Mouse (Mus musculus) adrenal gland, postnatal 10 days (tissue): ENCODE data around the gene Cdc7. TPM values are rescaled to one million over a fixed set of nuclear protein-coding genes. Genes with fewer than 3 reads are reported as not detected.

ENCODE experiments used
- DNase-seq: peaks from one replicate; pipeline ENCODE4 v3.0.0; 2021; ENCODE audit warnings: mixed read lengths
- total RNA-seq, 2 experiments: library from RNA; stranded (reverse); gene quantifications; 2 replicates each; pipeline ENCODE4 v1.2.3; 2021

The Cdc7 gene
- total RNA-seq, 2 experiments from 2014 or later, result 5.7 to 10.6 TPM

DNA sequence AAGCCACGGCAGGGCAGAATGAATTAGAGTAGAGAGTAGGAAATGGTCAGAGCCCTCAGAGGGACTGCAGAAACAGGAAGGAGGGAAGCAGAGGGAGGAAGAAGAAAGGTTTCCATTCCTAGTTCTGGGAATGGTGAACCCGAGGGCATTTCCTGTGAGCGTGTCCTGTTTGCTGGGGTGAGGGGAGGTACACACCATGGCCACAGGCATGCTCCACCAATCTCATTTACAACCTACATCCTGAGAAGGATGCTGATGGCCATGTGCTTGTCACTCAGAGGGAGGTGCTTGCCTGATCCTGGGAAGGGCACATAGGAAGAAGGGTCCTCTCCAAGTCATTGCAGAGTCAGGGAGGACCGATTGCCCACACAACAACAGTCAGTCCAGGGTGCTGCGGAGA, 59.8 kb downstream of the Cdc7 start:
- no peak for DNase-seq

GRCm38 (mm10) chr5:107025371-107025770, 61.2 kb downstream of the Cdc7 start:
- DNase-seq, result no peak

GRCm38 (mm10) chr5:107025809-107026208, 61.7 kb downstream of the Cdc7 start:
- peak; percentile 41 for DNase-seq

GRCm38 (mm10) chr5:107027616-107028015, 63.5 kb downstream of the Cdc7 start:
- DNase-seq, result no peak

DNA sequence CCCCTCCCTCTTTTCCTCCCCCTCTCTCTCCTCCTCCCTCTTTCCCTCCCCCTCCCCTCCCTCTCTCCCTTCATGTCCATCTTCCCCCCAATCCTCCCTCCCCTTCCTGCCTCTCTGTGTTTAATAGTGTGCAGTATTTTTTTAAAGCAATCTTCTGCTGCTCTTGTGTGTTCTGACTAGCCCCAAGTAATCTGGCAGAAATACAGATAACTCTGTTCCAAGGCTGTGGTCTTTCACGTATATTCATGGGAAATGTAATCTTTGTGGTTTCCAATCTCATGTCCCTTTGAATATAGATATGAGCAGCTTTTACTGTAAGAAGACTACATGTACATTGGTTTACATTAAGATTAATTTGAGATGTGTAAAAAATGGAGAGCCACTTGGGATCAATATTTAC, 64.4 kb downstream of the Cdc7 start:
- DNase-seq, result no peak

DNA sequence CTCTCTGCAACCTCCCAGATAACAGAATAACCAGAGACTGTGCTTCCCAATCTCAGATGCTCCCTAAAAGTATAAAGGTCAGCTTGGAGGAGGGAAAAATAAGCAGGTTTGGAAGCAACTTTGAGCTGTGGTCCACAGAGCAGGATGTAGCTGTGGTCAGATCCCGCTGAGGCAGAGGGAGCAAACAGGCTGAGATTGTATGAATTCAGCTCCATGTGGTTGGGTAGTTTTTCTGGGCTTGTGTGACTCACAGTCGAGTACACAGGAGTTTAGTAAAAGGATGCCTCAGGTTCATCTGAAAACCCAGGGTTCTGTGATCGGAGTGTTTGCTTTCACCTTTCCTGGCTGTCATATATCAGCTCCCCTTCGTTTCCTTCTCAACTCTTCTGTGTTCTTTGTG, 65.7 kb downstream of the Cdc7 start:
- no peak for DNase-seq

DNA sequence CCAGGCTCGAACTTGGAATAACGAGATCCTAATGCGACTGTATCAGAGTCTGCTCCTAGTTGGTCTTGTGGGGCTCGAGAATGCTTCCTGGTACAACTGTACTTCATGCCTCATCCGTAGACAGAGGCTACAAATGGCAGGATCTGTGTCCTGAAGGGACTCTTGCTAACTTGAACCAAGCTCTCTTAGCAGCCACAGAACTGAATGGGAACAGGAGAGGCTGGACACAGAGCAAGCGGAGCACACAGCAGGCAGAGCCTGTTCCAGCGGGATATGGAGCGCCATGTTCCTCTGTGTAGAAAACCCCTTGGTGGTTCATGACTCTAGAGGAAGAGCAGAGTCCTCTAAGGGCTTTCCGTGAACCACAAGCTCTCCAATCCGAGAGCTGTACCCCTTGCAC, 66.7 kb downstream of the Cdc7 start:
- no peak for DNase-seq

Other genes starting within 250 kb of the Cdc7 start
- under 1 TPM; 0.12 to 0.30 TPM for gene Hfm1, start 38.0 kb upstream of the Cdc7 start, total RNA-seq